Mouse (Mus musculus): ENCODE measurements around the gene Macf1. TPM values are rescaled to one million over a fixed set of nuclear protein-coding genes. Genes with fewer than 3 reads are reported as not detected.

The Macf1 gene
- 100 to 1,000 TPM; 101 to 103 TPM for polyA plus RNA-seq (2017; shearing (Covaris generic))

GRCm38 (mm10) chr4:123684260-123684659 lies at the start of gene Macf1:
Macf1 (minus strand) TSS chr4:123684360.

DNA sequence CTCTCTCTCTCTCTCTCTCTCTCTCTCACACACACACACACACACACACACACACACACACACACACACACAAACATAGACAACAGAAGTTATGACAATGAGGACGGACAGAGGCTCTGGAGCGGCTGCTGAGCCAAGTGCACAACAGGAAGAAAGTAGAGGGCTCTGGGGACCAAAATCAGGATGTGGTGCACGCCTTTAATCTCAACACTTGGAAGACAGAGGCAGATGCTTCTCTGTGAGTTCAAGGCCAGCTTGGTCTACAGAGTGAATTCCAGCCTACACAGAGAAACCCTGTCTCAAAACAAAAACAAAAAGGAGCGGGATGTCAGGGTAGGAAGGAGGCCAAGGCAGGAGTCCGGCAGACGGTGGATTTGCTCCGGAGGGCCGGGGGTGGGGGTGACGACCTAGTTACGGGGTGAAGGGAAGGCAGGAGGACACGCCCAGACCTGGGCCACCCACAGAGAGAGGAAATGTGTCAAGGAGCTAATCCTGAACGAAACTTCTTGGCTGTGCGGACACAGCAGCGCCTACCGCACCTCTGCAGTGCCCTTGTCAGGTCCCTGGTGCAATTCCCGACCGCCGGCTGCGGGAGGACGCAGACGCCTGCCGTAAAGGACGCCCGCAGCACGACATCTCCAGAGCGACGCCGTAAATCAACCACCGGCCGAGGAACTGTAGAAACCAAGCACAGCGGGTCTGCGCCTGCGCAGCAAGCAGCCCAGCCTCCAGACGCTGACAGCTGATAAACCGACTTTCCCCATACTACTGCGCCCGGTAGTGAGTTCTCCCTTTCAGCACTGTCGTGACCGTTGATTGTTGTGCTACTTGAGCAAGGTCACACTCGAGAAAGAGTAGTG lies 33.6 kb upstream of the Macf1 start, which contains the start of gene Ndufs5:
Gene Ndufs5, minus strand, starts transcription at position 629 of the 860 bp plus-strand sequence.

DNA sequence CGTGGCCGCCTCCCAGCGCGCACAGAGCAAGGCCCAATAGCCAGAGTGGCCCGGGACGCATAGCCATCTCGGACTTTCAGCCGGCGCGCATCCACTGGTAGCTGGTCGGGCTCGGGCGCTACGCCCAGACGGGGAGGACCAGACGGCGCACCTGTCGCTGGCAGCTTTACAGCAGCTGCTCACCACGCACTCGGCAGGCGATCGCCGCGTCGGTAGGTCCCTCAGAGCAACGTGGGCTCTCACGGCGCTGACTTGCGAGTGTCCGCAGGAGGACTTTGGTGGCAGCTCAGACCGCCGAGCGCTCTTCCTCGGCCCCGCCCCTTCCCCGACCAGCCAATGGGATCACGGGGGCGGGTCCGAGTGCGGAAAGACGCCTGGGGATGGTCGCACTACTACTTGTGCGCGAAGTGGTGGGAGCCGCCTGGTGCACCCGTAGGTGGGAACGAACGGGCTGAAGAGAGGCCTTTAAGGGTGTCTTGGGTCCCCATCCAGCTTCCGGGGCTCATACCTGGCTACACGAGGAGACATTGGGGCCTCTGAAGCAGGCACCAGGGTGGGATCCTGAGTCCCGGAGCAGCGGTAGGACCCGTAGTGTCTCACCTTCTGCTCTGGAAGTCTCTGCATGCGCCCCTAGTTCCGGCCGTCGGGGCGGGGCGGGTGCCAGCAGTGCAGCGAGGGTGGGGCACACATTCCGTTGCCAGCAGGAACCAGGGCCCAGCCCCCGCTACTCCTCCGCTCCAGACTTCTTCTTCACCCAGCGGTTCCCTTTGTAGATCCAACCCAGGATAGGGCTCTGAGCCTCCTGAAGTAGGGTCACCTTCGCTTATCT lies 341.3 kb downstream of the Macf1 start, which contains the start of gene Bmp8a:
Gene Bmp8a, minus strand, starts transcription at position 611 of the 829 bp plus-strand sequence.

DNA sequence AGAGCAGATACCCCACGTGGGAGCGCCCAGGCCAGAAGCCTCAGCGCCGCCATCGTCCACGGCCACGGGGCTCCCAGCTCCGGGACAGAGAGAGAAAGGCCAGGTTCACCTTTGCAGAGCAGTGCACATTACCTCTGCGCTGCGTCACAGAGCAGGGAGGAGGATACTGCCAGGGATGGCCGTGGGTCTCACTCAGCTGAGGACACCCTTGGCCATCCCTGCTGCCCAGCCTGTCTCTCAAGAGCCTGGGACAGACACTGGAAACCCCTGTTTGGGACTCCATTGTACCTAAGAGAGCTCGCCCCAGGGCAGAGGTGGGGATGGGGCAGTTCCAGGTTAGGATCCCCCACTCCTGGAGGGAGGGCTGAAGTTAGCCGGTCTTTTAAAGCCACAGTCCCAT lies 360.6 kb downstream of the Macf1 start, which contains the start of gene Oxct2a:
Gene Oxct2a, minus strand, starts transcription at position 101 of the 400 bp plus-strand sequence.

Other genes starting within 250 kb of the Macf1 start
- 100 to 1,000 TPM; 114 to 124 TPM for gene Ndufs5, start 33.8 kb upstream of the Macf1 start, polyA plus RNA-seq (2017; shearing (Covaris generic))
- gene Akirin1, start 66.0 kb upstream of the Macf1 start, polyA plus RNA-seq (2017; shearing (Covaris generic)), result 100 to 1,000 TPM in 1 of 2 experiments, 10 to 100 TPM in 1; 88.4 to 107 TPM
- 1 to 10 TPM in 1 of 2 experiments, under 1 TPM in 1; 0.92 to 4.0 TPM for gene Rhbdl2, start 103.5 kb upstream of the Macf1 start, polyA plus RNA-seq (2017; shearing (Covaris generic))
- under 1 TPM in 1 of 2 experiments, not detected in 1; 0.64 TPM for gene 4933427I04Rik, start 175.3 kb upstream of the Macf1 start, polyA plus RNA-seq (2017; shearing (Covaris generic))
- 10 to 100 TPM; 10.1 to 22.4 TPM for gene Mycbp, start 220.5 kb upstream of the Macf1 start, polyA plus RNA-seq (2017; shearing (Covaris generic))
- 10 to 100 TPM; 74.8 to 83.7 TPM for gene Rragc, start 233.1 kb upstream of the Macf1 start, polyA plus RNA-seq (2017; shearing (Covaris generic))
- under 1 TPM in 1 of 2 experiments, not detected in 1; 0.59 TPM for gene 4930535I16Rik, start 233.7 kb upstream of the Macf1 start, polyA plus RNA-seq (2017; shearing (Covaris generic))

Measured in inflammation-experienced regulatory T-cells (primary cell).